Mouse (Mus musculus) forebrain, embryonic 16.5 days (tissue): ENCODE measurements around the gene Hdac11. TPM values are rescaled to one million over a fixed set of nuclear protein-coding genes. Genes with fewer than 3 reads are reported as not detected.
A peak's percentile ranks its signal among the peaks of the same experiment; 100 is the strongest.

Experiments used
- ATAC-seq: fragments of 200-750 bp; cut with Nextera tagmentation; 2 replicates; pipeline ENCODE4 v1.8.0; 2017; ENCODE audit warnings: mild to moderate bottlenecking, moderate library complexity
- H3K27ac ChIP-seq: fragments of 300-500 bp; sonication (generic); 2 replicates; pipeline ENCODE4 v1.5.1; 2014; ENCODE audit warnings: low read length, control low read depth
- H3K27me3 ChIP-seq: fragments of 300-500 bp; sonication (generic); replicated peaks from 2 replicates; pipeline ENCODE4 v1.6.1; 2014; ENCODE audit warnings: low read length; ENCODE audit not compliant: control insufficient read depth, insufficient read depth
- H3K36me3 ChIP-seq: fragments of 300-500 bp; sonication (generic); 2 replicates; pipeline ENCODE4 v1.6.1; 2014; ENCODE audit not compliant: control insufficient read depth, insufficient read depth
- H3K4me1 ChIP-seq: fragments of 300-500 bp; sonication (generic); replicated peaks from 2 replicates; pipeline ENCODE4 v1.6.1; 2014; ENCODE audit warnings: low read length; ENCODE audit not compliant: control insufficient read depth, insufficient read depth
- H3K4me2 ChIP-seq: fragments of 300-500 bp; sonication (generic); 2 replicates; pipeline ENCODE4 v1.6.1; 2014; ENCODE audit warnings: mild to moderate bottlenecking, low read length, control low read depth
- H3K4me3 ChIP-seq: fragments of 300-500 bp; sonication (generic); replicated peaks from 2 replicates; pipeline ENCODE4 v1.5.1; 2014; ENCODE audit warnings: mild to moderate bottlenecking, low read length, control low read depth
- H3K9ac ChIP-seq: fragments of 300-500 bp; sonication (generic); replicated peaks from 2 replicates; pipeline ENCODE4 v1.6.1; 2014; ENCODE audit warnings: low read depth, low read length, control low read depth
- H3K9me3 ChIP-seq: fragments of 300-500 bp; sonication (generic); 2 replicates; pipeline ENCODE4 v1.6.1; 2016; ENCODE audit warnings: low read length; ENCODE audit not compliant: control insufficient read depth
- WGBS: fragments of 180-500 bp; shearing (Covaris S2); extraction: QIAGEN DNeasy Blood & Tissue Kit; methylation state at CpG from one replicate; pipeline ENCODE4 v1.1.7; 2014; 5-methylcytosine and 5-hydroxymethylcytosine counted together
- polyA plus RNA-seq: library from polyadenylated mRNA; unstranded; fragments of >200 nt; fragmentation: Nextera tagmentation; extraction: Ambion mirVana; gene quantifications from 2 replicates; pipeline ENCODE4 v1.2.1, GENCODE M21; 2015

Gene Hdac11
- polyA plus RNA-seq, 1 experiment from 2014 or later = 30.7 TPM

- ATAC-seq = peak; percentile 82
- Histone ChIP-seq H3K4me3 (peak overlapping the region; percentile 38), H3K9ac (peak overlapping the region; percentile 27; the same call in 1 of the 2 replicates), H3K27ac (peak overlapping the region; percentile 54), H3K9me3 (no peaks in the 10 kb centered on the region), H3K4me1 (peaks cover 40% of the 10 kb centered on the region), H3K36me3 (no peaks in the 10 kb centered on the region), H3K27me3 (no peaks in the 10 kb centered on the region), H3K4me2 (peak overlapping the region; percentile 54)
- WGBS = under 1% methylated on average over 10 of the region's 10 CpGs
These were observed 2.9 kb upstream of the Hdac11 start for GRCm38 (mm10) chr6:91153549-91154064.

- H3K36me3 ChIP-seq = no peaks in the 10 kb centered on the region
- H3K9me3 ChIP-seq = no peaks in the 10 kb centered on the region
- H3K27me3 ChIP-seq = no peaks in the 10 kb centered on the region
- ATAC-seq = no peak
- no peak overlapping the region for H3K4me2 ChIP-seq
- peak overlapping the region; percentile 65; the same call in 1 of the 2 replicates for H3K27ac ChIP-seq
- H3K9ac ChIP-seq = no peak overlapping the region
- peaks cover 50% of the 10 kb centered on the region for H3K4me1 ChIP-seq
- H3K4me3 ChIP-seq = no peak overlapping the region
- WGBS = 62% methylated on average over 4 of the region's 4 CpGs
These were observed 1.8 kb upstream of the Hdac11 start for GRCm38 (mm10) chr6:91154685-91155084.

- no peaks in the 10 kb centered on the region for H3K36me3 ChIP-seq
- H3K9ac ChIP-seq = no peak overlapping the region
- no peaks in the 10 kb centered on the region for H3K27me3 ChIP-seq
- no peak for ATAC-seq
- WGBS = 61% methylated on average over 3 of the region's 3 CpGs
- no peaks in the 10 kb centered on the region for H3K9me3 ChIP-seq
- H3K4me3 ChIP-seq = no peak overlapping the region
- peaks cover 55% of the 10 kb centered on the region for H3K4me1 ChIP-seq
- H3K4me2 ChIP-seq = no peak overlapping the region
- no peak overlapping the region for H3K27ac ChIP-seq
These were observed 1.2 kb upstream of the Hdac11 start for GRCm38 (mm10) chr6:91155286-91155685.

- Histone ChIP-seq H3K27ac (no peak overlapping the region; the same call in 1 of the 2 replicates), H3K4me2 (peak overlapping the region; percentile 80), H3K4me3 (peak overlapping the region; percentile 70), H3K36me3 (no peaks in the 10 kb centered on the region), H3K27me3 (no peaks in the 10 kb centered on the region), H3K9ac (peak overlapping the region; percentile 79), H3K9me3 (no peaks in the 10 kb centered on the region), H3K4me1 (peaks cover 63% of the 10 kb centered on the region)
- ATAC-seq = no peak
- 24% methylated on average over 4 of the region's 4 CpGs for WGBS
These were observed 403 bp upstream of the Hdac11 start for GRCm38 (mm10) chr6:91156062-91156461.

- peak overlapping the region; percentile 80 for H3K4me2 ChIP-seq
- no peaks in the 10 kb centered on the region for H3K36me3 ChIP-seq
- peaks cover 65% of the 10 kb centered on the region for H3K4me1 ChIP-seq
- peak overlapping the region; percentile 36; the same call in 1 of the 2 replicates for H3K27ac ChIP-seq
- peak overlapping the region; percentile 79 for H3K9ac ChIP-seq
- 41% methylated on average over 6 of the region's 6 CpGs for WGBS
- H3K4me3 ChIP-seq = peak overlapping the region; percentile 70
- H3K9me3 ChIP-seq = no peaks in the 10 kb centered on the region
- no peaks in the 10 kb centered on the region for H3K27me3 ChIP-seq
- ATAC-seq = no peak
These were observed 739 bp downstream of the Hdac11 start for GRCm38 (mm10) chr6:91157237-91157570.

GRCm38 (mm10) chr6:91159047-91159446 lies 2.6 kb downstream of the Hdac11 start:
- Histone ChIP-seq H3K4me1 (peaks cover 54% of the 10 kb centered on the region), H3K27ac (no peak overlapping the region), H3K27me3 (no peaks in the 10 kb centered on the region), H3K9ac (peak overlapping the region; percentile 5; the same call in 1 of the 2 replicates), H3K4me2 (peak overlapping the region; percentile 10), H3K4me3 (no peak overlapping the region), H3K36me3 (no peaks in the 10 kb centered on the region), H3K9me3 (no peaks in the 10 kb centered on the region)
- 87% methylated on average over 9 of the region's 9 CpGs for WGBS
- ATAC-seq = no peak

GRCm38 (mm10) chr6:91160399-91160798 lies 3.9 kb downstream of the Hdac11 start:
- H3K27ac ChIP-seq = peak overlapping the region; percentile 14; the same call in 1 of the 2 replicates
- peak; percentile 11 for ATAC-seq
- 26% methylated on average over 3 of the region's 3 CpGs for WGBS
- no peak overlapping the region for H3K4me2 ChIP-seq
- H3K36me3 ChIP-seq = no peaks in the 10 kb centered on the region
- H3K4me3 ChIP-seq = no peak overlapping the region
- no peaks in the 10 kb centered on the region for H3K27me3 ChIP-seq
- peaks cover 52% of the 10 kb centered on the region for H3K4me1 ChIP-seq
- no peak overlapping the region for H3K9ac ChIP-seq
- no peaks in the 10 kb centered on the region for H3K9me3 ChIP-seq

- Histone ChIP-seq H3K4me2 (no peak overlapping the region), H3K36me3 (no peaks in the 10 kb centered on the region), H3K4me3 (no peak overlapping the region), H3K27me3 (no peaks in the 10 kb centered on the region), H3K9me3 (no peaks in the 10 kb centered on the region), H3K9ac (no peak overlapping the region), H3K27ac (no peak overlapping the region), H3K4me1 (peaks cover 51% of the 10 kb centered on the region)
- 75% methylated on average over 2 of the region's 2 CpGs for WGBS
- ATAC-seq = no peak
These were observed 4.5 kb downstream of the Hdac11 start for GRCm38 (mm10) chr6:91160976-91161375.

GRCm38 (mm10) chr6:91161506-91162235 lies 5.2 kb downstream of the Hdac11 start:
- no peak overlapping the region for H3K4me3 ChIP-seq
- peaks cover 45% of the 10 kb centered on the region for H3K4me1 ChIP-seq
- H3K9ac ChIP-seq = no peak overlapping the region
- H3K27ac ChIP-seq = no peak overlapping the region
- H3K27me3 ChIP-seq = no peaks in the 10 kb centered on the region
- no peak overlapping the region for H3K4me2 ChIP-seq
- 83% methylated on average over 6 of the region's 6 CpGs for WGBS
- ATAC-seq = no peak
- no peaks in the 10 kb centered on the region for H3K9me3 ChIP-seq
- no peaks in the 10 kb centered on the region for H3K36me3 ChIP-seq
